In the genomic region with DNA sequence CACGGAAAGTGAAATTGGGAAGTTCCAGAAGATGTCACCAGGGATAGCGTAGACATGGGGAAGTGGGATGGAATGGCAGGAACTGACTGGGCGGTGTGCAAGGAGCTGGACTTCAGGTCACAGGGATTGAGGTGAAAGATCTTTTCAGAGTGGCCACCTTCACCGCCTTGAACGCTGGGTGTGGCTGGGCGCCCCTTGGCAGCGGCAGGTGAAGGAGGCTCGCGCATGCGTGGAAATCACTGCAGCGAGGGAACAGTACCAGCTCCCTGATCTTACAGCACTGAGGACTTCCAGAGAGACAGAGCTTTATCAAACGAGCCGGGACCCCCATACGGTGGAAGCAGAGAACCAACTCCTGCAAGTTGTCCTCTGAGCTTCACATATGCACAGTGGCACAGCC, we compare ENCODE assay signal across 8 mouse cellular contexts. TPM values are rescaled to one million over a fixed set of nuclear protein-coding genes. Genes with fewer than 3 reads are reported as not detected.
A peak's percentile ranks its signal among the peaks of the same experiment; 100 is the strongest.
DNase-seq lines count a peak whose midpoint lies in the region; ATAC-seq and TF ChIP-seq lines count a peak whose summit lies in the region.

No protein-coding gene starts in this region.

- 0 out of 2 replicates have a peak, but pooled peaks have one; percentile 25 for ATAC-seq in hindbrain, postnatal 0 days
- no peak for ATAC-seq in liver, embryonic 12.5 days
- no peak for ATAC-seq in midbrain, postnatal 0 days (ENCODE audit: low FRiP score)

- intact Hi-C loops in gastrocnemius, adult 2 months (cut with DNase I), result loop anchor here (5.0 kb wide), 3 partner anchors 63 to 338 kb away; a partner anchor contains a TSS

- peak overlapping the region; percentile 47; the same call in 1 of the 2 replicates for H3K4me3 ChIP-seq in liver, adult 2 months (ENCODE audit: insufficient read depth, low read depth, low read length)
- H3K4me3 ChIP-seq in gastrocnemius, adult 2 months, result peak overlapping the region; percentile 65
- H3K4me3 ChIP-seq in hindbrain, postnatal 0 days (ENCODE audit: low read length), result peak overlapping the region; percentile 31
- H3K4me3 ChIP-seq in liver, embryonic 12.5 days, result peak overlapping the region; percentile 21
- H3K4me3 ChIP-seq in midbrain, postnatal 0 days (ENCODE audit: low read depth, low read length), result peak overlapping the region; percentile 30

- H3K27me3 ChIP-seq in liver, adult 2 months (ENCODE audit: control insufficient read depth, insufficient read depth, low read length), result no peaks in the 10 kb centered on the region
- no peaks in the 10 kb centered on the region for H3K27me3 ChIP-seq in hindbrain, postnatal 0 days (ENCODE audit: insufficient read depth, low read length)
- peaks cover 15% of the 10 kb centered on the region; the same call in 1 of the 2 replicates for H3K27me3 ChIP-seq in liver, embryonic 12.5 days (replicated peaks)
- no peaks in the 10 kb centered on the region for H3K27me3 ChIP-seq in midbrain, postnatal 0 days (ENCODE audit: insufficient read depth, low read length)

- DNase-seq in liver, adult 2 months (ENCODE audit: extremely low read depth, low read depth, low spot score), result no peak
- DNase-seq in liver, result no peak
- peak; percentile 42 for DNase-seq in cerebellum, adult 9-10 months
- DNase-seq in gastrocnemius, adult 2 months, result peak; percentile 81
- DNase-seq in hindbrain, postnatal 0 days (ENCODE audit: low spot score), result peak; percentile 59
- DNase-seq in midbrain, postnatal 0 days (ENCODE audit: low spot score), result peak; percentile 53
- peak; percentile 13 to 45 for DNase-seq in thymus, postnatal 36 days

- no peaks in the 10 kb centered on the region for H3K9me3 ChIP-seq in hindbrain, postnatal 0 days (ENCODE audit: low read length)
- H3K9me3 ChIP-seq in liver, embryonic 12.5 days (replicated peaks), result no peaks in the 10 kb centered on the region
- H3K9me3 ChIP-seq in midbrain, postnatal 0 days (ENCODE audit: low read length), result no peaks in the 10 kb centered on the region

- H3K4me1 ChIP-seq in liver, adult 2 months (ENCODE audit: control insufficient read depth, insufficient read depth, low read length), result peaks cover 12% of the 10 kb centered on the region
- H3K4me1 ChIP-seq in hindbrain, postnatal 0 days (ENCODE audit: insufficient read depth, low read length), result 0 out of 2 replicates have a peak, but pooled peaks cover 3% of the 10 kb centered on the region
- H3K4me1 ChIP-seq in liver, embryonic 12.5 days, result peaks cover 12% of the 10 kb centered on the region
- no peaks in the 10 kb centered on the region; the same call in 1 of the 2 replicates for H3K4me1 ChIP-seq in midbrain, postnatal 0 days (ENCODE audit: insufficient read depth, low read length)

- TF ChIP-seq POLR2A in liver, adult 2 months (IDR thresholded peaks at IDR 0.05; ENCODE audit: extremely low read depth, insufficient read depth, low read length), result no peak

- TF ChIP-seq CTCF in liver, adult 2 months (IDR thresholded peaks at IDR 0.05; ENCODE audit: low read depth, low read length), result no peak
- TF ChIP-seq CTCF in gastrocnemius, adult 2 months (IDR thresholded peaks at IDR 0.05), result no peak
- no peak for TF ChIP-seq CTCF in hindbrain, postnatal 0 days (IDR thresholded peaks at IDR 0.05; ENCODE audit: low read depth)
- no peak for TF ChIP-seq CTCF in midbrain, postnatal 0 days (IDR thresholded peaks at IDR 0.05)

- H3K36me3 ChIP-seq in liver, adult 2 months (ENCODE audit: control insufficient read depth, insufficient read depth, low read length), result no peaks in the 10 kb centered on the region
- H3K36me3 ChIP-seq in hindbrain, postnatal 0 days (ENCODE audit: insufficient read depth, low read length), result no peaks in the 10 kb centered on the region
- H3K36me3 ChIP-seq in liver, embryonic 12.5 days, result no peaks in the 10 kb centered on the region
- H3K36me3 ChIP-seq in midbrain, postnatal 0 days (ENCODE audit: insufficient read depth, low read length), result no peaks in the 10 kb centered on the region

- no peak overlapping the region for H3K9ac ChIP-seq in liver, adult 2 months (ENCODE audit: low read depth, low read length)
- H3K9ac ChIP-seq in hindbrain, postnatal 0 days (replicated peaks; ENCODE audit: low read length), result 0 out of 2 replicates have a peak overlapping the region, but pooled peaks have one; percentile 13
- no peak overlapping the region for H3K9ac ChIP-seq in liver, embryonic 12.5 days
- H3K9ac ChIP-seq in midbrain, postnatal 0 days (replicated peaks; ENCODE audit: low read length, poor library complexity, severe bottlenecking), result 0 out of 2 replicates have a peak overlapping the region, but pooled peaks have one; percentile 29

- H3K4me2 ChIP-seq in hindbrain, postnatal 0 days (ENCODE audit: low read depth, low read length), result peak overlapping the region; percentile 57
- H3K4me2 ChIP-seq in liver, embryonic 12.5 days, result peak overlapping the region; percentile 61
- peak overlapping the region; percentile 56 for H3K4me2 ChIP-seq in midbrain, postnatal 0 days (ENCODE audit: low read depth, low read length, poor library complexity, severe bottlenecking)

- WGBS in liver, adult 2 months, result 28% methylated on average over 14 of the region's 14 CpGs
- 25% methylated on average over 14 of the region's 14 CpGs for WGBS in hindbrain, postnatal 0 days
- WGBS in liver, embryonic 12.5 days (ENCODE audit: insufficient replicate concordance), result 24% methylated on average over 14 of the region's 14 CpGs
- WGBS in midbrain, postnatal 0 days, result 36% methylated on average over 14 of the region's 14 CpGs

- H3K27ac ChIP-seq in liver, adult 2 months (replicated peaks; ENCODE audit: insufficient read depth, low read depth, low read length), result no peak overlapping the region
- peak overlapping the region; percentile 92 for H3K27ac ChIP-seq in gastrocnemius, adult 2 months
- no peak overlapping the region for H3K27ac ChIP-seq in hindbrain, postnatal 0 days
- no peak overlapping the region for H3K27ac ChIP-seq in liver, embryonic 12.5 days
- H3K27ac ChIP-seq in midbrain, postnatal 0 days (ENCODE audit: low read depth, low read length), result no peak overlapping the region

- no peaks in the 10 kb centered on the region for H3K79me2 ChIP-seq in liver, adult 2 months (ENCODE audit: control insufficient read depth, insufficient read depth, low read length)

RNA-seq across cellular contexts. Expression of a gene that starts 4.3 kb away (rescaled TPM):
- total RNA-seq in liver, adult 2 months (2014; rRNA removed), result not detected in 2 replicates
- not detected in 2 replicates for polyA plus RNA-seq in liver, adult 2 months (2012; rRNA removed)
- not detected for total RNA-seq in gastrocnemius, adult 2 months (2021)
- not detected in 2 replicates for total RNA-seq in hindbrain, postnatal 0 days (2014; rRNA removed)
- polyA plus RNA-seq in hindbrain, postnatal 0 days (2015; fragmentation: Nextera tagmentation; extraction: Ambion mirVana), result not detected in 2 replicates
- not detected in 2 replicates for polyA plus RNA-seq in liver, embryonic 12.5 days (2016; fragmentation: Nextera tagmentation; extraction: Ambion mirVana)
- not detected in 2 replicates for total RNA-seq in midbrain, postnatal 0 days (2014; rRNA removed)
- polyA plus RNA-seq in midbrain, postnatal 0 days (2015; fragmentation: Nextera tagmentation; extraction: Ambion mirVana), result not detected in 2 replicates

RNA-seq across cellular contexts. Expression of a gene that starts 17.3 kb away (rescaled TPM):
- total RNA-seq in liver, adult 2 months (2014; rRNA removed), result not detected in 2 replicates
- not detected in 2 replicates for polyA plus RNA-seq in liver, adult 2 months (2012; rRNA removed)
- under 1 TPM; 0.33 to 0.45 TPM for total RNA-seq in gastrocnemius, adult 2 months (2021)
- not detected in 2 replicates for total RNA-seq in hindbrain, postnatal 0 days (2014; rRNA removed)
- not detected in 2 replicates for polyA plus RNA-seq in hindbrain, postnatal 0 days (2015; fragmentation: Nextera tagmentation; extraction: Ambion mirVana)
- polyA plus RNA-seq in liver, embryonic 12.5 days (2016; fragmentation: Nextera tagmentation; extraction: Ambion mirVana), result not detected in 2 replicates
- 0.09 and 0.22 TPM in 2 replicates for total RNA-seq in midbrain, postnatal 0 days (2014; rRNA removed)
- 0.07 TPM in 1 of 2 replicates, not detected in the other for polyA plus RNA-seq in midbrain, postnatal 0 days (2015; fragmentation: Nextera tagmentation; extraction: Ambion mirVana)

Comparison
In these comparisons a context has a peak if more than half of its experiments do, and no peak if none do; other contexts are left out.
1. DNase-seq: peak in cerebellum, adult 9-10 months (single experiment), gastrocnemius, adult 2 months (single experiment), hindbrain, postnatal 0 days (single experiment), midbrain, postnatal 0 days (single experiment) and thymus, postnatal 36 days (2 of 2); none in liver, adult 2 months (single experiment) and liver (single experiment).
2. H3K9ac ChIP-seq: peak in hindbrain, postnatal 0 days (single experiment) and midbrain, postnatal 0 days (single experiment); none in liver, adult 2 months (single experiment) and liver, embryonic 12.5 days (single experiment).
3. Peak in every context shown above with its lines, with median percentiles within 50 percentile points of each other: H3K4me3 ChIP-seq and H3K4me2 ChIP-seq.